Mouse (Mus musculus): ENCODE results near the gene Mpdu1. TPM values are rescaled to one million over a fixed set of nuclear protein-coding genes. Genes with fewer than 3 reads are reported as not detected.
A peak's percentile ranks its signal among the peaks of the same experiment; 100 is the strongest.

Gene Mpdu1
- total RNA-seq, 2 experiments from 2014 or later: 47.5 to 58.2 TPM

GRCm38 (mm10) chr11:69665961-69666664 is 3.7 kb upstream of the Mpdu1 start, which contains the start of gene Cd68:
TSS of gene Cd68 (minus strand) at chr11:69666153.
- peak; percentile 53 to 56 for DNase-seq (ENCODE audit: low spot score in 2 of 2)

GRCm38 (mm10) chr11:69665457-69665960 is 3.1 kb upstream of the Mpdu1 start:
- no peak for DNase-seq (ENCODE audit: low spot score in 2 of 2)

- DNase-seq (ENCODE audit: low spot score in 2 of 2): no peak
Measured at GRCm38 (mm10) chr11:69664841-69665240, 2.4 kb upstream of the Mpdu1 start.

- DNase-seq (ENCODE audit: low spot score in 2 of 2): no peak
Measured at GRCm38 (mm10) chr11:69663795-69664194, 1.4 kb upstream of the Mpdu1 start.

- DNase-seq (ENCODE audit: low spot score in 2 of 2): no peak
Measured at GRCm38 (mm10) chr11:69662967-69663671, 677 bp upstream of the Mpdu1 start.

- DNase-seq (ENCODE audit: low spot score in 2 of 2): no peak
Measured at GRCm38 (mm10) chr11:69661221-69661881, 1.1 kb downstream of the Mpdu1 start.

GRCm38 (mm10) chr11:69657462-69657881 is 5.0 kb downstream of the Mpdu1 start:
- no peak for DNase-seq (ENCODE audit: low spot score in 2 of 2)

- peak in 1 of 2 experiments; percentile 44 for DNase-seq (ENCODE audit: low spot score in 2 of 2)
Measured at GRCm38 (mm10) chr11:69656617-69657461, 5.6 kb downstream of the Mpdu1 start.

GRCm38 (mm10) chr11:69656065-69656455 is 6.4 kb downstream of the Mpdu1 start:
- no peak for DNase-seq (ENCODE audit: low spot score in 2 of 2)

GRCm38 (mm10) chr11:69655264-69656064 is 7.0 kb downstream of the Mpdu1 start, which contains the start of gene Sox15:
TSS of gene Sox15 (plus strand) at chr11:69655314.
- peak; percentile 67 to 76 for DNase-seq (ENCODE audit: low spot score in 2 of 2)

GRCm38 (mm10) chr11:69654760-69655159 is 7.7 kb downstream of the Mpdu1 start:
- no peak for DNase-seq (ENCODE audit: low spot score in 2 of 2)

GRCm38 (mm10) chr11:69653399-69653798 is 9.0 kb downstream of the Mpdu1 start:
- no peak for DNase-seq (ENCODE audit: low spot score in 2 of 2)

GRCm38 (mm10) chr11:69645860-69646259 is 16.6 kb downstream of the Mpdu1 start:
- no peak for DNase-seq (ENCODE audit: low spot score in 2 of 2)

GRCm38 (mm10) chr11:69635471-69635870 is 27.0 kb downstream of the Mpdu1 start:
- DNase-seq (ENCODE audit: low spot score in 2 of 2): no peak

GRCm38 (mm10) chr11:69633128-69633866 is 29.1 kb downstream of the Mpdu1 start:
- DNase-seq (ENCODE audit: low spot score in 2 of 2): no peak

GRCm38 (mm10) chr11:69632284-69633089 is 30.0 kb downstream of the Mpdu1 start, which contains the start of gene Fxr2:
TSS of gene Fxr2 (plus strand) at chr11:69632990.
- DNase-seq (ENCODE audit: low spot score in 2 of 2): peak; percentile 100

- no peak for DNase-seq (ENCODE audit: low spot score in 2 of 2)
Measured at GRCm38 (mm10) chr11:69629802-69630201, 32.6 kb downstream of the Mpdu1 start.

GRCm38 (mm10) chr11:69628286-69628685 is 34.2 kb downstream of the Mpdu1 start:
- DNase-seq (ENCODE audit: low spot score in 2 of 2): peak; percentile 70 to 81

All from left cerebral cortex, adult 18-20 months (tissue).